Mouse (Mus musculus): ENCODE measurements around the gene Cyp2d11. TPM values are rescaled to one million over a fixed set of nuclear protein-coding genes. Genes with fewer than 3 reads are reported as not detected.
"Not testable (repeated sequence)": the region's sequence is repeated elsewhere in the genome, so short reads cannot be mapped to it uniquely, and the experiment has no call there.

Gene Cyp2d11
- total and polyA plus RNA-seq, 2 experiments from 2014 or later: not detected

GRCm38 (mm10) chr15:82406981-82407380 lies 13.2 kb upstream of the Cyp2d11 start, which contains the start of gene Cyp2d10:
Gene Cyp2d10, minus strand, starts transcription at chr15:82407195.
- no peak for TF ChIP-seq CTCF (IDR thresholded peaks at IDR 0.05)
- ATAC-seq (ENCODE audit: low FRiP score) (no peak), DNase-seq (ENCODE audit: low spot score) (no peak)
- Histone ChIP-seq H3K4me3 (ENCODE audit: low read depth, low read length) (no peak within 1 kb of the TSS), H3K4me1 (ENCODE audit: insufficient read depth, low read length) (no peaks in the 10 kb centered on the region), H3K4me2 (ENCODE audit: low read depth, low read length, poor library complexity, severe bottlenecking) (no peak within 1 kb of the TSS), H3K9ac (replicated peaks; ENCODE audit: low read length, poor library complexity, severe bottlenecking) (no peak within 1 kb of the TSS), H3K9me3 (ENCODE audit: low read length) (no peaks in the 10 kb centered on the region), H3K27me3 (ENCODE audit: insufficient read depth, low read length) (no peaks in the 10 kb centered on the region), H3K27ac (ENCODE audit: low read depth, low read length) (no peak within 1 kb of the TSS), H3K36me3 (ENCODE audit: insufficient read depth, low read length) (no peaks in the 10 kb centered on the region)
- 97% methylated on average over 6 of the region's 6 CpGs for WGBS

- WGBS: 93% methylated on average over 3 of the region's 3 CpGs
- Histone ChIP-seq H3K27me3 (ENCODE audit: insufficient read depth, low read length) (no peaks in the 10 kb centered on the region), H3K4me2 (ENCODE audit: low read depth, low read length, poor library complexity, severe bottlenecking) (no peak overlapping the region), H3K4me1 (ENCODE audit: insufficient read depth, low read length) (no peaks in the 10 kb centered on the region), H3K27ac (ENCODE audit: low read depth, low read length) (no peak overlapping the region), H3K9ac (replicated peaks; ENCODE audit: low read length, poor library complexity, severe bottlenecking) (no peak overlapping the region), H3K9me3 (ENCODE audit: low read length) (no peaks in the 10 kb centered on the region), H3K36me3 (ENCODE audit: insufficient read depth, low read length) (no peaks in the 10 kb centered on the region), H3K4me3 (ENCODE audit: low read depth, low read length) (no peak overlapping the region)
- no peak for TF ChIP-seq CTCF (IDR thresholded peaks at IDR 0.05)
- ATAC-seq (ENCODE audit: low FRiP score) (no peak), DNase-seq (ENCODE audit: low spot score) (no peak)
Observed at GRCm38 (mm10) chr15:82404163-82404562, 10.3 kb upstream of the Cyp2d11 start.

DNA sequence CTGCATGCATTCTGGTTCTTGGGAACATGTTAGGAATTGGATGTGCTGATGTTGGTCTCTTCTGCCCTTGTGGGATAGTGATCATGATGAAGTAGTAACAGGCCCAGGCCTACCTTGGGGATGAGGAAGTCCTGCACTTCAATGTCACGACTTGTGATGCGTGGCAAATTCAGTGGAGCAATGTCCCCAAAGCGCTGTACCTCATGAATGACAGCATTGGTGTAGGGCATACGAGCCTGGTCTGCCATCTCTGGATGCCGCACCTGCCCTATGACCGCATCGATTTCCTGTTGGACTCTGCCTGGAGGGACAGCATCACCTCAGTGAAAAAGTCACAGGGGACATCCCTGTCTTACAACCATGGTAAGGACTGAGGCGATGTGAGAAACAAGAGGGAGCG lies 9.8 kb upstream of the Cyp2d11 start:
- Histone ChIP-seq H3K9me3 (ENCODE audit: low read length) (no peaks in the 10 kb centered on the region), H3K4me3 (ENCODE audit: low read depth, low read length) (no peak overlapping the region), H3K36me3 (ENCODE audit: insufficient read depth, low read length) (no peaks in the 10 kb centered on the region), H3K9ac (replicated peaks; ENCODE audit: low read length, poor library complexity, severe bottlenecking) (no peak overlapping the region), H3K4me1 (ENCODE audit: insufficient read depth, low read length) (no peaks in the 10 kb centered on the region), H3K4me2 (ENCODE audit: low read depth, low read length, poor library complexity, severe bottlenecking) (no peak overlapping the region), H3K27ac (ENCODE audit: low read depth, low read length) (no peak overlapping the region), H3K27me3 (ENCODE audit: insufficient read depth, low read length) (no peaks in the 10 kb centered on the region)
- TF ChIP-seq CTCF (IDR thresholded peaks at IDR 0.05): no peak
- DNase-seq (ENCODE audit: low spot score): no peak
- WGBS: 92% methylated on average over 9 of the region's 9 CpGs
- ATAC-seq (ENCODE audit: low FRiP score): no peak

- no peaks in the 10 kb centered on the region for H3K36me3 ChIP-seq (ENCODE audit: insufficient read depth, low read length)
- no peaks in the 10 kb centered on the region for H3K27me3 ChIP-seq (ENCODE audit: insufficient read depth, low read length)
- H3K4me1 ChIP-seq (ENCODE audit: insufficient read depth, low read length): no peaks in the 10 kb centered on the region
- no peak overlapping the region for H3K9ac ChIP-seq (replicated peaks; ENCODE audit: low read length, poor library complexity, severe bottlenecking)
- no peak overlapping the region for H3K4me2 ChIP-seq (ENCODE audit: low read depth, low read length, poor library complexity, severe bottlenecking)
- H3K9me3 ChIP-seq (ENCODE audit: low read length): no peaks in the 10 kb centered on the region
- H3K27ac ChIP-seq (ENCODE audit: low read depth, low read length): no peak overlapping the region
- ATAC-seq (ENCODE audit: low FRiP score): no peak
- WGBS: 82% methylated on average over 6 of the region's 6 CpGs
- no peak for TF ChIP-seq CTCF (IDR thresholded peaks at IDR 0.05)
- no peak overlapping the region for H3K4me3 ChIP-seq (ENCODE audit: low read depth, low read length)
- DNase-seq (ENCODE audit: low spot score): no peak
Observed at GRCm38 (mm10) chr15:82402741-82403140, 8.9 kb upstream of the Cyp2d11 start.

DNA sequence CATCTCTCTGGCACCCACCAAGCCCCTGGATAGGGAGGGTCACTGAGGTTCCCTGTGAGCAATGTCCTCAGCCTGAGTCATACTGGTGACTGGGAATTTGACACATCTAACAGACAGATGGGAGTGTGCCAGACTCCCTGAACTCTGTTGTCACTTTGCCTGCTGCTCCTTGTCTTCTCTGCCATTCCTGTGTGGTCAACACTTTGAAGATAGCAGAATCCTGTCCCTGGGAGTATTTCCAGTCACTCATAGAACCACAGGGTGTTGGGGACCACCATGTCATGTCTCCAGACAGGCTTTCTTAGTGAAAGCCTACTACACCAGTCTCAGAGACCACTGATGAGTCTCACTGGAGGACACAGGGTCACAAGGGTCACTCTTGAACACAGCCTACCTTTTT lies 8.3 kb upstream of the Cyp2d11 start:
- no peak overlapping the region for H3K27ac ChIP-seq (ENCODE audit: low read depth, low read length)
- H3K4me2 ChIP-seq (ENCODE audit: low read depth, low read length, poor library complexity, severe bottlenecking): no peak overlapping the region
- no peak overlapping the region for H3K9ac ChIP-seq (replicated peaks; ENCODE audit: low read length, poor library complexity, severe bottlenecking)
- DNase-seq (ENCODE audit: low spot score) (no peak), ATAC-seq (ENCODE audit: low FRiP score) (no peak)
- TF ChIP-seq CTCF (IDR thresholded peaks at IDR 0.05): no peak
- H3K4me3 ChIP-seq (ENCODE audit: low read depth, low read length): no peak overlapping the region
- H3K4me1 ChIP-seq (ENCODE audit: insufficient read depth, low read length): no peaks in the 10 kb centered on the region
- H3K27me3 ChIP-seq (ENCODE audit: insufficient read depth, low read length): no peaks in the 10 kb centered on the region
- H3K36me3 ChIP-seq (ENCODE audit: insufficient read depth, low read length): no peaks in the 10 kb centered on the region
- H3K9me3 ChIP-seq (ENCODE audit: low read length): no peaks in the 10 kb centered on the region

DNA sequence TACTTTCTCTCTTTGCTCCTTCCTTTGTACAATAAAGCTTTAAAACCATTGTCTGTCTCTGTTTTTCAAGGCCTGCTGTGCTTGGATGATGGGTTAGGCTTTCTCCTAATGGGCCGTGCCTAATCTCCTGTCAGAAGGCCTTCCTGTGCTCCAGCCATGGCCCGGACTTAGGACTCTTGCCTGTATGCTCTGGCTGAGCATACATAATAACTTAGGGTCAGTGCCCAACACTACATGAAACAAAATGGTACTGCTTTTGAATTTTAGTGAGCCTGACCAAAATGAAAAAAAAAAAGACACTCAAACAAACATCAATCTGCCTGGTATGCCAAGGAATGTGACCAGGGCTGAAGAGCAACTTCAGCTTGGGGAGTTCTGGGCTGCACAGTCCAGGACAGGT lies 7.7 kb upstream of the Cyp2d11 start:
- Histone ChIP-seq H3K9me3 (ENCODE audit: low read length) (no peaks in the 10 kb centered on the region), H3K27ac (ENCODE audit: low read depth, low read length) (no peak overlapping the region), H3K4me2 (ENCODE audit: low read depth, low read length, poor library complexity, severe bottlenecking) (no peak overlapping the region), H3K36me3 (ENCODE audit: insufficient read depth, low read length) (no peaks in the 10 kb centered on the region), H3K4me1 (ENCODE audit: insufficient read depth, low read length) (no peaks in the 10 kb centered on the region), H3K9ac (replicated peaks; ENCODE audit: low read length, poor library complexity, severe bottlenecking) (no peak overlapping the region), H3K4me3 (ENCODE audit: low read depth, low read length) (no peak overlapping the region), H3K27me3 (ENCODE audit: insufficient read depth, low read length) (no peaks in the 10 kb centered on the region)
- ATAC-seq (ENCODE audit: low FRiP score) (no peak), DNase-seq (ENCODE audit: low spot score) (no peak)
- TF ChIP-seq CTCF (IDR thresholded peaks at IDR 0.05): no peak
- WGBS: 22% methylated on average over 2 of the region's 2 CpGs

DNA sequence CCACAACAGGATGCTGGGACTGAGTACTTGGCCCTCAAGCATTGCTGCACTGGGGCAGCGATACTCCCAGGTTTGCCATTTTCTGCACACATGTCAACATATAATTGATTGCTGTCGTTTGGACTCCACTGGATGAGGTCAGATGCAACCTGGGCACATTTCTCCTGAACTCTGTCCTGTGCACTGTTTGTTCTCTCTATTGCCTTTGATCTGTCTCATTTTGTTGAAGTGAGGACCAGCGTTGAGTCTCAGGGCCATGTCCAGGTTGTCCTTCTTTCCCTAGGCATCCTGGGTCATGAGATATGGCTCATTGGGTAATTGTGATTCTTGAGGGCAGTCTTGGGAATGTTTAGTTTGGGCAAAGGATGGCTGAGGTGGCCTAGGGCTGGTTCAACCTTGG lies 2.1 kb upstream of the Cyp2d11 start:
- not testable (repeated sequence) for H3K4me1 ChIP-seq (ENCODE audit: insufficient read depth, low read length); H3K27ac ChIP-seq (ENCODE audit: low read depth, low read length); H3K4me3 ChIP-seq (ENCODE audit: low read depth, low read length); H3K36me3 ChIP-seq (ENCODE audit: insufficient read depth, low read length); ATAC-seq (ENCODE audit: low FRiP score); DNase-seq (ENCODE audit: low spot score); H3K4me2 ChIP-seq (ENCODE audit: low read depth, low read length, poor library complexity, severe bottlenecking); H3K27me3 ChIP-seq (ENCODE audit: insufficient read depth, low read length); H3K9ac ChIP-seq (replicated peaks; ENCODE audit: low read length, poor library complexity, severe bottlenecking); H3K9me3 ChIP-seq (ENCODE audit: low read length)
- WGBS: 100% methylated on average over 3 of the region's 3 CpGs

DNA sequence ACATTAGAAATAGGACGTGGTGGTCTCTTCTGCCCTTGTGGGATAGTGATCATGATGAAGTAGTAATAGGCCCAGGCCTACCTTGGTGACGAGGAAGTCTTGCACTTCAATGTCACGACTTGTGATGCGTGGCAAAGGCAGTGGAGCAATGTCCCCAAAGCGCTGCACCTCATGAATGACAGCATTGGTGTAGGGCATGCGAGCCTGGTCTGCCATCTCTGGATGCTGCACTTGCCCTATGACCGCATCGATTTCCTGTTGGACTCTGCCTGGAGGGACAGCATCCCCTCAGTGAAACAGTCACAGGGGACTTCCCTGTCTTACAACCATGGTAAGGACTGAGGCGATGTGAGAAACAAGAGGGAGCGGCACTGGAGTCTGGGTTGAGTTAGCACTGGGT lies 3.9 kb downstream of the Cyp2d11 start:
- 92% methylated on average over 10 of the region's 10 CpGs for WGBS
- H3K27me3 ChIP-seq (ENCODE audit: insufficient read depth, low read length); H3K4me2 ChIP-seq (ENCODE audit: low read depth, low read length, poor library complexity, severe bottlenecking); ATAC-seq (ENCODE audit: low FRiP score); H3K9ac ChIP-seq (replicated peaks; ENCODE audit: low read length, poor library complexity, severe bottlenecking); H3K27ac ChIP-seq (ENCODE audit: low read depth, low read length); H3K36me3 ChIP-seq (ENCODE audit: insufficient read depth, low read length); DNase-seq (ENCODE audit: low spot score); H3K9me3 ChIP-seq (ENCODE audit: low read length); H3K4me1 ChIP-seq (ENCODE audit: insufficient read depth, low read length); H3K4me3 ChIP-seq (ENCODE audit: low read depth, low read length): not testable (repeated sequence)

Data from midbrain, postnatal 0 days (tissue).